Mouse (Mus musculus): Measurements from ENCODE around the gene Tspan33.

GRCm38 (mm10) chr6:29699085-29699745 lies 5.2 kb downstream of the Tspan33 start:
- no peak for TF ChIP-seq EP300 (IDR thresholded peaks at IDR 0.05)
- no peak for TF ChIP-seq CTCF (IDR thresholded peaks at IDR 0.05)

All from lung, postnatal 0 days (tissue).